Mouse (Mus musculus): ENCODE measurements around the gene Lsg1. TPM values are rescaled to one million over a fixed set of nuclear protein-coding genes. Genes with fewer than 3 reads are reported as not detected.

Lsg1 gene
- total RNA-seq (2017) = 58.8 and 71.8 TPM in 2 replicates

- ATAC-seq (ENCODE audit: extremely low read depth, insufficient number of reproducible peaks, low FRiP score, poor library complexity, severe bottlenecking) = peak; percentile 88
These were observed at the start of gene Lsg1 for GRCm38 (mm10) chr16:30587494-30588327. Lsg1 (minus strand) TSS chr16:30587592.

GRCm38 (mm10) chr16:30633906-30634746, 46.7 kb upstream of the Lsg1 start:
- ATAC-seq (ENCODE audit: extremely low read depth, insufficient number of reproducible peaks, low FRiP score, poor library complexity, severe bottlenecking) = peak; percentile 30; the same call in 1 of the 2 replicates

- ATAC-seq (ENCODE audit: extremely low read depth, insufficient number of reproducible peaks, low FRiP score, poor library complexity, severe bottlenecking) = no peak
These were observed 42.1 kb upstream of the Lsg1 start for GRCm38 (mm10) chr16:30629509-30629908.

GRCm38 (mm10) chr16:30628401-30628800, 41.0 kb upstream of the Lsg1 start:
- no peak for ATAC-seq (ENCODE audit: extremely low read depth, insufficient number of reproducible peaks, low FRiP score, poor library complexity, severe bottlenecking)

- ATAC-seq (ENCODE audit: extremely low read depth, insufficient number of reproducible peaks, low FRiP score, poor library complexity, severe bottlenecking) = no peak
These were observed 40.4 kb upstream of the Lsg1 start for GRCm38 (mm10) chr16:30627586-30628337.

- no peak for ATAC-seq (ENCODE audit: extremely low read depth, insufficient number of reproducible peaks, low FRiP score, poor library complexity, severe bottlenecking)
These were observed 37.2 kb upstream of the Lsg1 start for GRCm38 (mm10) chr16:30624640-30625039.

GRCm38 (mm10) chr16:30623645-30624044, 36.3 kb upstream of the Lsg1 start:
- ATAC-seq (ENCODE audit: extremely low read depth, insufficient number of reproducible peaks, low FRiP score, poor library complexity, severe bottlenecking) = peak; percentile 89

GRCm38 (mm10) chr16:30616281-30616680, 28.9 kb upstream of the Lsg1 start:
- ATAC-seq (ENCODE audit: extremely low read depth, insufficient number of reproducible peaks, low FRiP score, poor library complexity, severe bottlenecking) = no peak

- ATAC-seq (ENCODE audit: extremely low read depth, insufficient number of reproducible peaks, low FRiP score, poor library complexity, severe bottlenecking) = no peak
These were observed 27.4 kb upstream of the Lsg1 start for GRCm38 (mm10) chr16:30614705-30615317.

- ATAC-seq (ENCODE audit: extremely low read depth, insufficient number of reproducible peaks, low FRiP score, poor library complexity, severe bottlenecking) = no peak
These were observed 26.7 kb upstream of the Lsg1 start for GRCm38 (mm10) chr16:30614122-30614521.

- no peak for ATAC-seq (ENCODE audit: extremely low read depth, insufficient number of reproducible peaks, low FRiP score, poor library complexity, severe bottlenecking)
These were observed 25.7 kb upstream of the Lsg1 start for GRCm38 (mm10) chr16:30613122-30613521.

- ATAC-seq (ENCODE audit: extremely low read depth, insufficient number of reproducible peaks, low FRiP score, poor library complexity, severe bottlenecking) = no peak
These were observed 23.9 kb upstream of the Lsg1 start for GRCm38 (mm10) chr16:30611331-30611730.

- peak; percentile 51; the same call in 1 of the 2 replicates for ATAC-seq (ENCODE audit: extremely low read depth, insufficient number of reproducible peaks, low FRiP score, poor library complexity, severe bottlenecking)
These were observed 20.5 kb upstream of the Lsg1 start for GRCm38 (mm10) chr16:30607868-30608267.

- ATAC-seq (ENCODE audit: extremely low read depth, insufficient number of reproducible peaks, low FRiP score, poor library complexity, severe bottlenecking) = no peak
These were observed 18.1 kb upstream of the Lsg1 start for GRCm38 (mm10) chr16:30605528-30605927.

- ATAC-seq (ENCODE audit: extremely low read depth, insufficient number of reproducible peaks, low FRiP score, poor library complexity, severe bottlenecking) = no peak
These were observed 17.4 kb upstream of the Lsg1 start for GRCm38 (mm10) chr16:30604807-30605137.

- no peak for ATAC-seq (ENCODE audit: extremely low read depth, insufficient number of reproducible peaks, low FRiP score, poor library complexity, severe bottlenecking)
These were observed 16.8 kb upstream of the Lsg1 start for GRCm38 (mm10) chr16:30604061-30604806.

GRCm38 (mm10) chr16:30603531-30603842, 16.1 kb upstream of the Lsg1 start:
- ATAC-seq (ENCODE audit: extremely low read depth, insufficient number of reproducible peaks, low FRiP score, poor library complexity, severe bottlenecking) = no peak

- no peak for ATAC-seq (ENCODE audit: extremely low read depth, insufficient number of reproducible peaks, low FRiP score, poor library complexity, severe bottlenecking)
These were observed 15.5 kb upstream of the Lsg1 start for GRCm38 (mm10) chr16:30602684-30603530.
